Mouse (Mus musculus): ENCODE measurements at regions not wholly inside any gene's neighbourhood (a gene's known extent, or its start where the extent isn't known, plus 50 kb on each side); places are given as distances from the start of the nearest gene placed in this dataset.

DNA sequence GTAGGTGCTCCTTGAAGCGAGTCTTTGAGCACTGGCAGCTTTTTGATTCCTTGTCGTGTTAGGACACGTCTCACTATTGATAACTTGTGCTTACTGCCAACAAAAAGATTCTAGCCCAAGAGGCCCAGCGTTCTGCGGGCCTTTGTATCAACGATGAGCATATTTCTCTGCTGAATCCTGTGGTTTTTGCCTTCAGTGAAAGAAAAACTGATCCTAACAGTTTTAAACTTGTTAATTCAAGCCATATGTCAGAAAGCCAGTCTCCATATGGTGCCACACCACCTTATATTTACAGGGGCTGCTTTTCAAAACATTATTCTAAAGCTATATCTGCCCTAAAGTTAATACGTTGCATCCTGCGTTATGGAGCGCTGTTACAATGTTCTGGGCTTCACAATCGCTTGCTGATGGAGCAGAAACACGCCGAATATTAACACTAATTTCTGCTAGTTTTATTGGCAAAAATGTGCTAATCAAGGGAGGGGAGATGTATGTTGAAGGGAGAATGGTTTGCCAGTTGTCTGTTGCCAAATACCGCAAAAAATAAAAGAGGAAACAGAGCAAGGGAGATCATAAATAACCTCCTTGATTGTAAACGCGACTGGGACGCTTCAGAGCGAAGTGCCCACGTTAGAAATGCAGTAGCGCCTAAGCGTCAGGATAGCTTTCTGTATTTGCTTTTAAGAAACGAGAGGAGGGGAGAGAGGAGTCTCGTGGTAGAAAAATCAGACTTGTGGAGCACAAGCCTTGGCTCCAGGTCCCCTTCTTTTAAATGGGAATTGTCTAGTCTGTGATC is 229.9 kb downstream of the Tmem182 start:
- Histone ChIP-seq H3K36me3 (ENCODE audit: control insufficient read depth, insufficient read depth, low read length) (no peaks in the 10 kb centered on the region), H3K27me3 (ENCODE audit: control insufficient read depth, insufficient read depth, low read length) (no peaks in the 10 kb centered on the region), H3K27ac (no peak overlapping the region), H3K9ac (ENCODE audit: low read depth, low read length) (no peak overlapping the region), H3K4me3 (no peak overlapping the region), H3K4me1 (ENCODE audit: control insufficient read depth, insufficient read depth, low read length) (no peaks in the 10 kb centered on the region), H3K79me2 (replicated peaks; ENCODE audit: control insufficient read depth, insufficient read depth, low read length) (no peaks in the 10 kb centered on the region)
- intact Hi-C loops (cut with DNase I) = no loop called here
- no peak for DNase-seq
- TF ChIP-seq CTCF (IDR thresholded peaks at IDR 0.05) (no peak), EP300 (IDR thresholded peaks at IDR 0.05; ENCODE audit: insufficient read depth, low read depth, low read length) (no peak), POLR2A (IDR thresholded peaks at IDR 0.05; ENCODE audit: insufficient read depth, low read depth, low read length) (no peak)
- 72% methylated on average over 22 of the region's 22 CpGs for WGBS

DNA sequence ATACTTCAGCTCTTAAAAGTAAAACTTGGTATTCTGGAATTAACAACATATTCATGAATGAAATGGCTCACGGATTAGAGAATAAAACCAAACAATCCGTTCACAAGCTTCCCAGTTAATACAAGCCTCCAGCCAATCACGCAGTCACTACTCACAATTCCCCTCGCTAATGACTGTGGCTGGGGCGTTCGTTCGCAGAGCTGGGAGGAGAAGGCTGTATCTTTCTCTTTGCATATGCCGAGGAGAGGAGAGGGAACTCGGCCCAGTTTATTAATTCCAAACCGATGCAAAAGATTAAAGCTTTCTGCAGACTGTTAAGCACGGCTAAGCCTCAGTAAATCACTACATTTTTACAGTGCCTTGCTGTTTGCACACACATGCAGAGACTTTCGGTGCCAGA is 231.5 kb downstream of the Tmem182 start:
- Histone ChIP-seq H3K4me1 (ENCODE audit: control insufficient read depth, insufficient read depth, low read length) (no peaks in the 10 kb centered on the region), H3K27ac (no peak overlapping the region), H3K36me3 (ENCODE audit: control insufficient read depth, insufficient read depth, low read length) (no peaks in the 10 kb centered on the region), H3K4me3 (no peak overlapping the region), H3K79me2 (replicated peaks; ENCODE audit: control insufficient read depth, insufficient read depth, low read length) (no peaks in the 10 kb centered on the region), H3K9ac (ENCODE audit: low read depth, low read length) (no peak overlapping the region), H3K27me3 (ENCODE audit: control insufficient read depth, insufficient read depth, low read length) (no peaks in the 10 kb centered on the region)
- TF ChIP-seq POLR2A (IDR thresholded peaks at IDR 0.05; ENCODE audit: insufficient read depth, low read depth, low read length) (no peak), EP300 (IDR thresholded peaks at IDR 0.05; ENCODE audit: insufficient read depth, low read depth, low read length) (no peak), CTCF (IDR thresholded peaks at IDR 0.05) (no peak)
- no peak for DNase-seq
- WGBS = 82% methylated on average over 12 of the region's 12 CpGs
- intact Hi-C loops (cut with DNase I) = no loop called here

DNA sequence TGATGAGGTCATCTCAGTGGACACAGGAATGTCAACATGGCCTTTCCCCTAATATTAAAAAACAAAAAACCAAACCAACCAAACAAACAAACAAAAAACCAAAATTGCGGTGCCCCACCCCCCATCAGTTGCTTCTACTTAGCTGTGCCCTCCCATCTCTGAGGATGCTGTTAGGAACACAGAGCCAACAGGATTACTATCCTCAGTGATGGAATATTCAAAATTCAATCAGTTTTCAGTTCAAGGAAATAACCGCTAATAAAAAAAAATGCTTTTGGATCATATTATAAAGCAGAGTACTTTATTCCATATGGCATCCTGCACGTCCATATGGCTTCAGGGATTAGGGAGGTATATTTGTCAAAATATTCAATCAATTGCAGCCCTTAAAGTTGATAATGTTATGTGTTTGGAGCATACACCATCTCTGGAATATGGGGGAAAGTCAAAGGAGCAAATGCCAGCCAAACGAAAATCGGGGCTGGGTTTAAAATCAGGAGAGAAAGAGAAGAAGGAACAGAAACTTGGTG is 249.1 kb downstream of the Tmem182 start:
- Histone ChIP-seq H3K9ac (ENCODE audit: low read depth, low read length) (no peak overlapping the region), H3K36me3 (ENCODE audit: control insufficient read depth, insufficient read depth, low read length) (no peaks in the 10 kb centered on the region), H3K4me1 (ENCODE audit: control insufficient read depth, insufficient read depth, low read length) (no peaks in the 10 kb centered on the region), H3K27me3 (ENCODE audit: control insufficient read depth, insufficient read depth, low read length) (no peaks in the 10 kb centered on the region), H3K27ac (no peak overlapping the region), H3K4me3 (no peak overlapping the region), H3K79me2 (replicated peaks; ENCODE audit: control insufficient read depth, insufficient read depth, low read length) (no peaks in the 10 kb centered on the region)
- intact Hi-C loops (cut with DNase I) = no loop called here
- TF ChIP-seq POLR2A (IDR thresholded peaks at IDR 0.05; ENCODE audit: insufficient read depth, low read depth, low read length) (no peak), EP300 (IDR thresholded peaks at IDR 0.05; ENCODE audit: insufficient read depth, low read depth, low read length) (no peak)
- no peak for DNase-seq
- 86% methylated on average over 5 of the region's 5 CpGs for WGBS

DNA sequence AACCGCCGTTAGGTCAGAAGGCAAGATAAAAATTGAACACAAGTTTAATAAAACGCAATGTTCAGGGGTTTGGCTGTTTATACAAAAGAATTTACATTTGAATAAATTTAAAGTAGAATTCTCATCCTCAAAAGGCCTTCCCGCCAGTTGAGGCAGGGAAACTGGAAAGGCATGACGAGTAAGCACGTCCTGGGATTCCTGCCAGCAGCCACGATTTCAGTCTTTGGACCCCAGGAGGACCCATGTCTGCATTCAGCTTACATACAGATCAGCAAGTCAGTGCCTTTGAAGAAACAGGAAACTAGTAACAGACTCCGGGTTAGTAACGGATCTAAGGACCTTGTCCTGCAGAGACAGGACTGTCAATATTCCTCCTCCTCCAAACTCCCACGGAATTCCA is 250.4 kb downstream of the Tmem182 start:
- WGBS = 78% methylated on average over 10 of the region's 10 CpGs
- no peak for TF ChIP-seq POLR2A (IDR thresholded peaks at IDR 0.05; ENCODE audit: insufficient read depth, low read depth, low read length)
- no peak for TF ChIP-seq CTCF (IDR thresholded peaks at IDR 0.05)
- TF ChIP-seq EP300 (IDR thresholded peaks at IDR 0.05; ENCODE audit: insufficient read depth, low read depth, low read length) = no peak

DNA sequence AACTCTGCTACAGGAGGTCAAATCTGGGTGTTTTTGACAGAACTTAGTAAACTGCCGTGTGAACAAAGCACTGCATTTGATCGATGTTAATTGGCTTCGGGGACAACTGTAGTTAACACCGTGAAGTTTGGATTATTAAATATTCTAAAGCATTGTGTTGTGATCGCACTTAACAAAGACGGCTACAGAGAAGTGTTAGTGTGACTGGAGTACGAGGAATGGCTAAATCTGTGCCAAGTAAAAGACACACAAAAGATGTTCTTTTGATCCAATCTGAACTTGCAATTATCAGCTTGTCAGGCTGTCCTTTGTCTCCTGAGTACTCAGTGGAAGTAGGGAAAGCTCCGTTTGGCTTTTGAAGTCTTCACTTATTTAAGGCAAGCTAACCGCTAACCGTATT is 259.7 kb downstream of the Tmem182 start:
- TF ChIP-seq EP300 (IDR thresholded peaks at IDR 0.05; ENCODE audit: insufficient read depth, low read depth, low read length) = no peak
- no peak for TF ChIP-seq CTCF (IDR thresholded peaks at IDR 0.05)
- TF ChIP-seq POLR2A (IDR thresholded peaks at IDR 0.05; ENCODE audit: insufficient read depth, low read depth, low read length) = no peak
- intact Hi-C loops (cut with DNase I) = no loop called here
- Histone ChIP-seq H3K4me1 (ENCODE audit: control insufficient read depth, insufficient read depth, low read length) (no peaks in the 10 kb centered on the region), H3K36me3 (ENCODE audit: control insufficient read depth, insufficient read depth, low read length) (no peaks in the 10 kb centered on the region), H3K79me2 (replicated peaks; ENCODE audit: control insufficient read depth, insufficient read depth, low read length) (no peaks in the 10 kb centered on the region), H3K27ac (no peak overlapping the region), H3K27me3 (ENCODE audit: control insufficient read depth, insufficient read depth, low read length) (no peaks in the 10 kb centered on the region), H3K9ac (ENCODE audit: low read depth, low read length) (no peak overlapping the region), H3K4me3 (no peak overlapping the region)
- no peak for DNase-seq
- 88% methylated on average over 10 of the region's 10 CpGs for WGBS

More for the DNA sequence above, 250.4 kb downstream of the Tmem182 start:
- no peaks in the 10 kb centered on the region for H3K79me2 ChIP-seq (replicated peaks; ENCODE audit: control insufficient read depth, insufficient read depth, low read length)
- H3K4me3 ChIP-seq = no peak overlapping the region
- DNase-seq = no peak
- no peaks in the 10 kb centered on the region for H3K27me3 ChIP-seq (ENCODE audit: control insufficient read depth, insufficient read depth, low read length)
- no peak overlapping the region for H3K27ac ChIP-seq
- no peak overlapping the region for H3K9ac ChIP-seq (ENCODE audit: low read depth, low read length)
- intact Hi-C loops (cut with DNase I) = no loop called here
- no peaks in the 10 kb centered on the region for H3K4me1 ChIP-seq (ENCODE audit: control insufficient read depth, insufficient read depth, low read length)
- H3K36me3 ChIP-seq (ENCODE audit: control insufficient read depth, insufficient read depth, low read length) = no peaks in the 10 kb centered on the region

DNA sequence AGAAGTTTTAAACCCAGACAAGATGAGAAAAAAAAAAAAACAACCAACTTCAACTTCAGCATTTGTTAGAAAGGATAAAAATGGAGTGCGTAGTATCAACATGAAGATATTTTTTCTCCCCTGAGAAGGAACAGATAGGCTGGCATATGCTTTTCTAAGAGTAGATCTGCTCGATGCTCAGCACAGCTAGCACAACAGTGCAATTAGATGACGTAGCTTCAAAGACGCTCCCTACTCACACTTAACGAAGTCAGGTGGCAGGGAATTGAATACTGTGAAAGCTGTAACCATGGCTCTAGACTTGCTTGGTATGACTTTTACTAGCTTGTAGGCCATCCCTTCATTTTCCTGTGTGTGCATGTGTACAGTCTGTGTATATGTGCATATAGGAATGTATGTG is 299.5 kb downstream of the Tmem182 start:
- Histone ChIP-seq H3K79me2 (replicated peaks; ENCODE audit: control insufficient read depth, insufficient read depth, low read length) (no peaks in the 10 kb centered on the region), H3K9ac (ENCODE audit: low read depth, low read length) (no peak overlapping the region), H3K27ac (no peak overlapping the region), H3K27me3 (ENCODE audit: control insufficient read depth, insufficient read depth, low read length) (no peaks in the 10 kb centered on the region), H3K4me3 (no peak overlapping the region), H3K36me3 (ENCODE audit: control insufficient read depth, insufficient read depth, low read length) (no peaks in the 10 kb centered on the region), H3K4me1 (ENCODE audit: control insufficient read depth, insufficient read depth, low read length) (no peaks in the 10 kb centered on the region)
- intact Hi-C loops (cut with DNase I) = no loop called here
- TF ChIP-seq CTCF (IDR thresholded peaks at IDR 0.05) = no peak
- TF ChIP-seq POLR2A (IDR thresholded peaks at IDR 0.05; ENCODE audit: insufficient read depth, low read depth, low read length) = no peak
- no peak for TF ChIP-seq EP300 (IDR thresholded peaks at IDR 0.05; ENCODE audit: insufficient read depth, low read depth, low read length)
- 94% methylated on average over 5 of the region's 5 CpGs for WGBS
- DNase-seq = no peak

Data from heart, adult 2 months (tissue).